Mouse (Mus musculus): ENCODE results near the gene Sars. TPM values are rescaled to one million over a fixed set of nuclear protein-coding genes. Genes with fewer than 3 reads are reported as not detected.

The Sars gene
- polyA plus RNA-seq, 1 experiment from 2014 or later: 186 TPM

- no peak overlapping the region for H3K4me2 ChIP-seq (replicated peaks)
- H3K9me3 ChIP-seq (replicated peaks): no peaks in the 10 kb centered on the region
- H3K27me3 ChIP-seq: no peaks in the 10 kb centered on the region
- H3K9ac ChIP-seq: no peak overlapping the region
- no peaks in the 10 kb centered on the region for H3K4me1 ChIP-seq
- WGBS: 89% methylated on average over 2 of the region's 2 CpGs
- no peak overlapping the region for H3K4me3 ChIP-seq
- ATAC-seq (ENCODE audit: low FRiP score): no peak
- H3K36me3 ChIP-seq: no peaks in the 10 kb centered on the region
- H3K27ac ChIP-seq: no peak overlapping the region
Measured at GRCm38 (mm10) chr3:108451969-108452368, 7.0 kb upstream of the Sars start.

GRCm38 (mm10) chr3:108445366-108445705 lies 327 bp upstream of the Sars start:
- Histone ChIP-seq H3K4me2 (replicated peaks) (peak overlapping the region; percentile 96), H3K27ac (peak overlapping the region; percentile 91), H3K4me1 (peaks cover 38% of the 10 kb centered on the region), H3K27me3 (no peaks in the 10 kb centered on the region), H3K9ac (peak overlapping the region; percentile 90), H3K9me3 (replicated peaks) (no peaks in the 10 kb centered on the region), H3K36me3 (0 out of 2 replicates have a peak, but pooled peaks cover 6% of the 10 kb centered on the region), H3K4me3 (peak overlapping the region; percentile 86)
- peak; percentile 53 for ATAC-seq (ENCODE audit: low FRiP score)
- 15% methylated on average over 6 of the region's 6 CpGs for WGBS

GRCm38 (mm10) chr3:108444029-108444428 lies 980 bp downstream of the Sars start:
- peak overlapping the region; percentile 91 for H3K27ac ChIP-seq
- WGBS: 31% methylated on average over 8 of the region's 8 CpGs
- H3K4me1 ChIP-seq: peaks cover 38% of the 10 kb centered on the region

GRCm38 (mm10) chr3:108436380-108436714 lies 8.7 kb downstream of the Sars start:
- H3K4me1 ChIP-seq: peaks cover 51% of the 10 kb centered on the region
- 65% methylated on average over 7 of the region's 7 CpGs for WGBS

More at GRCm38 (mm10) chr3:108444029-108444428, 980 bp downstream of the Sars start:
- peaks cover 7% of the 10 kb centered on the region; the same call in 1 of the 2 replicates for H3K36me3 ChIP-seq
- H3K27me3 ChIP-seq: no peaks in the 10 kb centered on the region
- no peaks in the 10 kb centered on the region for H3K9me3 ChIP-seq (replicated peaks)
- H3K4me3 ChIP-seq: peak overlapping the region; percentile 86
- no peak for ATAC-seq (ENCODE audit: low FRiP score)
- peak overlapping the region; percentile 96 for H3K4me2 ChIP-seq (replicated peaks)
- peak overlapping the region; percentile 90 for H3K9ac ChIP-seq

GRCm38 (mm10) chr3:108435701-108436379 lies 9.2 kb downstream of the Sars start:
- 0 out of 2 replicates have a peak overlapping the region, but pooled peaks have one; percentile 27 for H3K9ac ChIP-seq
- H3K4me2 ChIP-seq (replicated peaks): no peak overlapping the region
- peak overlapping the region; percentile 87 for H3K27ac ChIP-seq
- no peak overlapping the region for H3K4me3 ChIP-seq
- peaks cover 52% of the 10 kb centered on the region for H3K4me1 ChIP-seq
- no peaks in the 10 kb centered on the region for H3K27me3 ChIP-seq
- no peak for ATAC-seq (ENCODE audit: low FRiP score)
- WGBS: 75% methylated on average over 17 of the region's 17 CpGs
- peaks cover 36% of the 10 kb centered on the region for H3K36me3 ChIP-seq
- H3K9me3 ChIP-seq (replicated peaks): no peaks in the 10 kb centered on the region

More at GRCm38 (mm10) chr3:108436380-108436714, 8.7 kb downstream of the Sars start:
- H3K36me3 ChIP-seq: peaks cover 31% of the 10 kb centered on the region
- no peaks in the 10 kb centered on the region for H3K9me3 ChIP-seq (replicated peaks)
- H3K27ac ChIP-seq: peak overlapping the region; percentile 3; the same call in 1 of the 2 replicates
- no peak overlapping the region for H3K4me3 ChIP-seq
- ATAC-seq (ENCODE audit: low FRiP score): no peak
- no peak overlapping the region for H3K9ac ChIP-seq
- H3K4me2 ChIP-seq (replicated peaks): no peak overlapping the region
- H3K27me3 ChIP-seq: no peaks in the 10 kb centered on the region

GRCm38 (mm10) chr3:108433881-108434495 lies 11.0 kb downstream of the Sars start:
- Histone ChIP-seq H3K4me3 (no peak overlapping the region), H3K27ac (peak overlapping the region; percentile 87), H3K36me3 (peaks cover 49% of the 10 kb centered on the region), H3K4me2 (replicated peaks) (no peak overlapping the region; the same call in 1 of the 2 replicates), H3K9ac (no peak overlapping the region; the same call in 1 of the 2 replicates), H3K9me3 (replicated peaks) (no peaks in the 10 kb centered on the region), H3K4me1 (peaks cover 53% of the 10 kb centered on the region), H3K27me3 (no peaks in the 10 kb centered on the region)
- ATAC-seq (ENCODE audit: low FRiP score): peak; percentile 91
- 19% methylated on average over 19 of the region's 19 CpGs for WGBS

- peak; percentile 94 for ATAC-seq (ENCODE audit: low FRiP score)
- Histone ChIP-seq H3K36me3 (peaks cover 50% of the 10 kb centered on the region), H3K4me3 (no peak overlapping the region)
Measured at GRCm38 (mm10) chr3:108433188-108433880, 11.7 kb downstream of the Sars start.

GRCm38 (mm10) chr3:108432542-108433187 lies 12.3 kb downstream of the Sars start:
- 34% methylated on average over 13 of the region's 13 CpGs for WGBS
- H3K9ac ChIP-seq: no peak overlapping the region
- H3K27me3 ChIP-seq: no peaks in the 10 kb centered on the region
- peak; percentile 42; the same call in 1 of the 2 replicates for ATAC-seq (ENCODE audit: low FRiP score)
- H3K4me2 ChIP-seq (replicated peaks): 0 out of 2 replicates have a peak overlapping the region, but pooled peaks have one; percentile 0
- H3K36me3 ChIP-seq: peaks cover 55% of the 10 kb centered on the region
- peaks cover 56% of the 10 kb centered on the region for H3K4me1 ChIP-seq
- no peak overlapping the region for H3K4me3 ChIP-seq
- H3K9me3 ChIP-seq (replicated peaks): no peaks in the 10 kb centered on the region
- H3K27ac ChIP-seq: peak overlapping the region; percentile 87

More at GRCm38 (mm10) chr3:108433188-108433880, 11.7 kb downstream of the Sars start:
- Histone ChIP-seq H3K4me2 (replicated peaks) (peak overlapping the region; percentile 0; the same call in 1 of the 2 replicates), H3K4me1 (peaks cover 56% of the 10 kb centered on the region), H3K9me3 (replicated peaks) (no peaks in the 10 kb centered on the region), H3K9ac (no peak overlapping the region), H3K27me3 (no peaks in the 10 kb centered on the region), H3K27ac (peak overlapping the region; percentile 87)
- 18% methylated on average over 18 of the region's 18 CpGs for WGBS

- ATAC-seq (ENCODE audit: low FRiP score): no peak; the same call in 1 of the 2 replicates
- Histone ChIP-seq H3K27ac (peak overlapping the region; percentile 83), H3K9me3 (replicated peaks) (no peaks in the 10 kb centered on the region), H3K36me3 (peaks cover 49% of the 10 kb centered on the region), H3K4me2 (replicated peaks) (no peak overlapping the region), H3K4me1 (peaks cover 53% of the 10 kb centered on the region), H3K9ac (no peak overlapping the region), H3K27me3 (no peaks in the 10 kb centered on the region), H3K4me3 (no peak overlapping the region)
- WGBS: 65% methylated on average over 6 of the region's 6 CpGs
Measured at GRCm38 (mm10) chr3:108425624-108426018, 19.4 kb downstream of the Sars start.

- ATAC-seq (ENCODE audit: low FRiP score): peak; percentile 26; the same call in 1 of the 2 replicates
- no peak overlapping the region for H3K4me2 ChIP-seq (replicated peaks)
- no peak overlapping the region for H3K4me3 ChIP-seq
- no peak overlapping the region for H3K9ac ChIP-seq
- WGBS: 43% methylated on average over 7 of the region's 7 CpGs
- peak overlapping the region; percentile 83 for H3K27ac ChIP-seq
- H3K9me3 ChIP-seq (replicated peaks): no peaks in the 10 kb centered on the region
- no peaks in the 10 kb centered on the region for H3K27me3 ChIP-seq
- H3K4me1 ChIP-seq: peaks cover 53% of the 10 kb centered on the region
- H3K36me3 ChIP-seq: peaks cover 46% of the 10 kb centered on the region
Measured at GRCm38 (mm10) chr3:108424944-108425623, 19.9 kb downstream of the Sars start.

All from hindbrain, embryonic 12.5 days (tissue).